Mouse (Mus musculus) spleen, adult 2 months (tissue): ENCODE measurements around the gene Ankrd52. TPM values are rescaled to one million over a fixed set of nuclear protein-coding genes. Genes with fewer than 3 reads are reported as not detected.
A peak's percentile ranks its signal among the peaks of the same experiment; 100 is the strongest.

ENCODE experiments used
- DNase-seq, 2 experiments: peaks; one replicate each; pipeline versions ENCODE4 v3.0.0 to v3.0.0-alpha.2; 2012 to 2021; ENCODE audit warnings: low spot score in 2 of 2, low read depth in 1 of 2
- H3K27ac ChIP-seq: fragments of 200-500 bp; 2 replicates; pipeline ENCODE4 v1.5.1; 2012; ENCODE audit warnings: low read length, inconsistent platforms; ENCODE audit not compliant: insufficient read depth
- H3K27me3 ChIP-seq: fragments of 200-500 bp; 2 replicates; pipeline ENCODE4 v1.6.1; 2012; ENCODE audit warnings: mild to moderate bottlenecking, moderate library complexity, low read length, inconsistent platforms; ENCODE audit not compliant: control insufficient read depth, insufficient read depth
- H3K36me3 ChIP-seq: fragments of 200-500 bp; 2 replicates; pipeline ENCODE4 v1.6.1; 2012; ENCODE audit warnings: mild to moderate bottlenecking, low read length, inconsistent platforms; ENCODE audit not compliant: control insufficient read depth, insufficient read depth
- H3K4me1 ChIP-seq: fragments of 200-500 bp; 2 replicates; pipeline ENCODE4 v1.6.1; 2011; ENCODE audit warnings: inconsistent platforms; ENCODE audit not compliant: control insufficient read depth, insufficient read depth, insufficient read length
- H3K4me3 ChIP-seq: fragments of 200-500 bp; 2 replicates; pipeline ENCODE4 v1.5.1; 2011; ENCODE audit warnings: mild to moderate bottlenecking, inconsistent platforms; ENCODE audit not compliant: insufficient read depth, insufficient read length; ENCODE audit errors: extremely low read depth
- CTCF ChIP-seq: fragments of 200-500 bp; IDR thresholded peaks from 2 replicates; pipeline ENCODE4 v1.5.1; 2011; ENCODE audit warnings: mild to moderate bottlenecking, inconsistent platforms; ENCODE audit not compliant: insufficient read depth, insufficient read length, insufficient replicate concordance; ENCODE audit errors: extremely low read depth
- POLR2A ChIP-seq: fragments of 200-500 bp; IDR thresholded peaks from 2 replicates; pipeline ENCODE4 v1.6.1; 2011; ENCODE audit warnings: low read depth, low read length, inconsistent platforms
- WGBS: fragments of 180-500 bp; shearing (Covaris S2); methylation state at CpG from one replicate; pipeline ENCODE4 v1.1.7; 2018; 5-methylcytosine and 5-hydroxymethylcytosine counted together
- polyA plus RNA-seq: library from polyadenylated mRNA; depleted of rRNA; stranded (reverse); fragments of >200 nt; gene quantifications from 2 replicates; pipeline ENCODE4 v1.2.3, GENCODE M21; 2012

The Ankrd52 gene
- polyA plus RNA-seq, 1 experiment, result 31.1 TPM

GRCm38 (mm10) chr10:128424604-128425003, 47.7 kb downstream of the Ankrd52 start:
- 5% methylated on average over 7 of the region's 7 CpGs for WGBS
- H3K36me3 ChIP-seq, result peaks cover 30% of the 10 kb centered on the region
- DNase-seq, result peak in 1 of 2 experiments; percentile 37
- H3K4me3 ChIP-seq, result no peak overlapping the region
- peaks cover 7% of the 10 kb centered on the region for H3K4me1 ChIP-seq
- peak overlapping the region; percentile 71 for H3K27ac ChIP-seq
- no peak for TF ChIP-seq CTCF
- TF ChIP-seq POLR2A, result no peak
- H3K27me3 ChIP-seq, result no peaks in the 10 kb centered on the region

DNA sequence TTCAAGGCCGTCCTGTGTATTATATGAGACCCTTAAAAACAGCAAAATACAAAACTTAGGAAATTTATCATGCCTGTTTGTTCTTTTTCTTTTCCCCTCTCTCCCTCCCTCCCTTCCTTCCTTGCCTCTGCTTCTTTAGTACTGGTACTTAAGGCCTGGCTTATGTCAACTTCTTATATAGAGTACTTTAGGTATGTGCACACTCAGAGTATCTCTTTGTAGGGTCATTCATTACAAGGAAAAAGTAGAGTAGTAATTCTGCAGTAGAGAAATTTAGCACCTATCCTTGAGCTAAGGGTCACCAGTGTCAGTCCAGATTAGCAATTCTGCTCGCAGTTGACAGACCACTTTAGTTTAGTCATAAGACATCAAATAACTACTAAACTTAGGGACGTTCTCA, 48.3 kb downstream of the Ankrd52 start:
- Histone ChIP-seq H3K4me1 (peaks cover 7% of the 10 kb centered on the region), H3K27ac (no peak overlapping the region), H3K36me3 (peaks cover 33% of the 10 kb centered on the region), H3K27me3 (no peaks in the 10 kb centered on the region), H3K4me3 (no peak overlapping the region)
- DNase-seq, result no peak
- no peak for TF ChIP-seq POLR2A
- WGBS, result 90% methylated on average over 3 of the region's 3 CpGs

DNA sequence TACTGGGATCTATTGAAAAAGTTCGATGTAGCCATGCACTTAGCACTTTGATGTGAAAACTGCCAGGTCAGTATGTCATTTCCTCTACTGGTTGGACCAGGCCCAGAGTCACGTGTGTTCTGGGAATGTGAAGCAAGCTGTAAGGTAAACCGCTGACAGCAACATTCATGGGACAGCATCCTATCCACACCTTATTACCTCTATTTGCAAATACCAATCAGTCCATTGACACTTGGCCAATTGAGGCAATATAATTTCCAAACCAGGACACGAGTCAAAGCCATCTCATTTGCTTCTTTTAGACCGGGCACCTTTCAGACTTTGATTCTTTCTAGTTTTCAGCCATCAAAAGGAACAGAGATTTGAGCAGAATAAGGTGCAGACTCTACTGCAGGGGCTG, 52.1 kb downstream of the Ankrd52 start:
- H3K4me3 ChIP-seq, result no peak overlapping the region
- H3K27ac ChIP-seq, result no peak overlapping the region
- DNase-seq, result no peak
- peaks cover 22% of the 10 kb centered on the region for H3K36me3 ChIP-seq
- TF ChIP-seq CTCF, result no peak
- no peak for TF ChIP-seq POLR2A
- 86% methylated on average over 5 of the region's 5 CpGs for WGBS
- no peaks in the 10 kb centered on the region for H3K27me3 ChIP-seq
- H3K4me1 ChIP-seq, result peaks cover 11% of the 10 kb centered on the region

DNA sequence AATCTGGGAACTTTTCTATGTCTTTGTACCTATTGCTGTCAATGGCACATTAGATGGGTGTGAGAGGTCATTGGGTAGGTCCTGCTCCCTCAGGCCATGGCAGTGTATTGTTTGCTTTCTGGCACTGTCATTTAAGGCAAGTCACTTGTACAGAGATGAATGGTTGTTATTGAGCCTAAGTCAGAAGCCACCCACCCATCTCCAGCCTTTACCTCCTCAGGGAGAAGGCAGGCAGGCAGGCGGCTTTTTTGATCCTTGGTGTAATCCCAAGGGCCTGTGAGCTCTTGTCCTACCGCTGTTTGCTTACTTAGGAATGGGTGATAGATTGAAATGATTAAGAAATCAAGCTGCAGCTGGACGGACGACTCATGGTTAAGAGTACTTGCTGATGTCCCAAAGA, 52.5 kb downstream of the Ankrd52 start:
- no peak for TF ChIP-seq CTCF
- no peak for TF ChIP-seq POLR2A

GRCm38 (mm10) chr10:128433417-128433816, 56.5 kb downstream of the Ankrd52 start:
- no peak for DNase-seq
- Histone ChIP-seq H3K36me3 (peaks cover 33% of the 10 kb centered on the region), H3K27me3 (no peaks in the 10 kb centered on the region), H3K4me3 (no peak overlapping the region), H3K27ac (peak overlapping the region; percentile 54), H3K4me1 (peaks cover 38% of the 10 kb centered on the region)
- TF ChIP-seq CTCF, result no peak
- TF ChIP-seq POLR2A, result no peak
- 70% methylated on average over 2 of the region's 2 CpGs for WGBS

More for the DNA sequence above, 52.5 kb downstream of the Ankrd52 start:
- Histone ChIP-seq H3K27me3 (no peaks in the 10 kb centered on the region), H3K36me3 (peaks cover 22% of the 10 kb centered on the region), H3K4me3 (no peak overlapping the region), H3K4me1 (peaks cover 15% of the 10 kb centered on the region), H3K27ac (no peak overlapping the region)
- DNase-seq, result no peak
- 94% methylated on average over 4 of the region's 4 CpGs for WGBS

DNA sequence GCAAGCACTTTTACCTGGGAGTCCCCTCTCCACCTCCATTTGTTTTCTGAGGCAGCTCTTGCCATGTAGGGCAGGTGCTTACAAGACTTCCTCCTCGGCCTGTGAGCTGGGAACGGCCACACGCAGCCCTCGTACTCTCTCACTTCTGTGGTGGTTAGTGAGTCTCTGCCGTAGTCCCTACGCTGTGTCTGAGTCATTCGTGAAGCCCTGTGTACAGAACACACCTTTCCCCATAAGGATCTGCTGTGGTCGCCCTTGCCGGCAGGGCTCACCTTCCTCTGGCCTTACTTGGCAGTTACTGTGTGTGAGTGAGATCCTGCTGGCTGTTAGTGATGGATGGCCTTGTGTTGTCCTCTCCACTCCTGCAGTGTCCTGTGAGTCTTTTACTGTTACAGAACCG, 57.8 kb downstream of the Ankrd52 start:
- no peak; the same call in 1 of the 2 replicates for TF ChIP-seq POLR2A
- no peak for TF ChIP-seq CTCF
- H3K27ac ChIP-seq, result peak overlapping the region; percentile 94
- no peaks in the 10 kb centered on the region for H3K27me3 ChIP-seq
- 18% methylated on average over 10 of the region's 10 CpGs for WGBS
- peak overlapping the region; percentile 2; the same call in 1 of the 2 replicates for H3K4me3 ChIP-seq
- peaks cover 47% of the 10 kb centered on the region for H3K4me1 ChIP-seq
- DNase-seq, result peak in 1 of 2 experiments; percentile 60
- H3K36me3 ChIP-seq, result peaks cover 23% of the 10 kb centered on the region

GRCm38 (mm10) chr10:128435186-128435823, 58.4 kb downstream of the Ankrd52 start:
- TF ChIP-seq POLR2A, result no peak; the same call in 1 of the 2 replicates
- TF ChIP-seq CTCF, result no peak
- WGBS, result 49% methylated on average over 17 of the region's 17 CpGs
- peak in 1 of 2 experiments; percentile 43 for DNase-seq
- H3K27ac ChIP-seq, result peak overlapping the region; percentile 94
- H3K4me3 ChIP-seq, result no peak overlapping the region
- H3K27me3 ChIP-seq, result no peaks in the 10 kb centered on the region
- H3K36me3 ChIP-seq, result peaks cover 18% of the 10 kb centered on the region
- peaks cover 50% of the 10 kb centered on the region for H3K4me1 ChIP-seq
